Mouse (Mus musculus): ENCODE results near the gene Nt5c2. TPM values are rescaled to one million over a fixed set of nuclear protein-coding genes. Genes with fewer than 3 reads are reported as not detected.
A peak's percentile ranks its signal among the peaks of the same experiment; 100 is the strongest.

Gene Nt5c2
- polyA plus RNA-seq, 1 experiment from 2014 or later, result 69.6 TPM

DNA sequence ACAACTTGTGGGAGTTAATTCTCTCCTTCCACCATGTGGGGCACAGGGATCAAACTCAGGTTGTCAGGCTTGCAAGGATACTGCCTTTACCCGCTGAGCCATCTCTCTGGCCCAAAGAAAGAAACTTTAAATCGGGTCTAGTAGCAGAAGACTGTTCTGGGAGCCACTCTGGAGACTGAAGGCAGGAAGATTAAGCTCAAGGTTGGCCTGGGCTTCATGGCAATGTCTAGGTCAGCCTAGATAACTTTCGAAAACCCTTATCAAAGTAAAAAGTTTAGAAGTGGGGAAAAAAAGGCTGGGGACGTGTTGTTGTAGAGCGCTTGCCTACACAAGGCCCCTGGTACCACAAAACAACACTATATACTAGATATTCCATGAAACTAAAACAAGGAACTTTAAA, 58.0 kb downstream of the Nt5c2 start:
- no peaks in the 10 kb centered on the region for H3K9me3 ChIP-seq
- peaks cover 17% of the 10 kb centered on the region for H3K4me1 ChIP-seq (replicated peaks)
- no peaks in the 10 kb centered on the region for H3K36me3 ChIP-seq
- no peak overlapping the region for H3K4me3 ChIP-seq
- H3K27me3 ChIP-seq (ENCODE audit: insufficient read depth, poor library complexity, severe bottlenecking), result no peaks in the 10 kb centered on the region
- DNase-seq (ENCODE audit: low spot score), result no peak
- no peak overlapping the region for H3K27ac ChIP-seq
- 92% methylated on average over 5 of the region's 5 CpGs for WGBS

DNA sequence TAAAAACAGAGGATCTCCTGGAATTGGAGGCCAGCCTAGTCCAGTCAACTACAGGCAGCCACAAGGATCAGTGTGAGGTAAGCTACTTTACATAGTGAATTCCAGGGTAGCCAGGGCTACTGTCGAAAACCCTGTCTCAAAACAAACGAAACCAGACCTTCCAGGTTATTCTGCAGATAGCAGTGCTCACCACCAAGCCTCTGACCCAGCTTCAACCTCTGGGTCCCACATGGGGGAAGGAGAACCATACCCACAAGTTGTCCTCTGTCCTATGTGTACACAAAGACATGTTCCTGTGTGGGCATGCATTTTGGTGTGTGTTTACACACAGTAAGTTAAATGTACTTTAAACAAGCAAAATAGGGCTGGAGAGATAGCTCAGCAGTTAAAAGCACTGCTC, 58.5 kb downstream of the Nt5c2 start:
- peaks cover 17% of the 10 kb centered on the region for H3K4me1 ChIP-seq (replicated peaks)
- 69% methylated on average over 2 of the region's 2 CpGs for WGBS
- H3K27me3 ChIP-seq (ENCODE audit: insufficient read depth, poor library complexity, severe bottlenecking), result no peaks in the 10 kb centered on the region
- DNase-seq (ENCODE audit: low spot score), result no peak
- H3K9me3 ChIP-seq, result no peaks in the 10 kb centered on the region
- no peaks in the 10 kb centered on the region for H3K36me3 ChIP-seq
- no peak overlapping the region for H3K4me3 ChIP-seq
- H3K27ac ChIP-seq, result no peak overlapping the region

DNA sequence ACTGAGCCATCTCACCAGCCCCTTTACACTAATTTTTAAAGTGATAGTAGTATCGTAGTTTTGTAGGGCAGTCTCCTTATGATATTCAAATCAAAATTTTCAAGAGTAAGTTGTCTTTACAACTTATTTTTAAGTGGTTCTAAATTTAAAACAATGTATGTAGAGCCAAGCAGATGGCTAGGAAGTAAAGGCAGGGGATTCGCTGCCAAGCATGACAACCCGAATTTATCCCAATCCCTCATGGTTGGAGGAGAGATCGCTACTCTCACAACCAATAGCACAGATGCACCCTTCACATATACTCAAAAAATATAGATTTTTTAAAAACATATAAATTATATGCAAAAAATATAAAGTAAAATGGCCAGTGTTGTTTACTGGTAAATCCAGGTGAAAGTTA, 59.3 kb downstream of the Nt5c2 start:
- Histone ChIP-seq H3K27ac (no peak overlapping the region), H3K9me3 (no peaks in the 10 kb centered on the region), H3K36me3 (peaks cover 3% of the 10 kb centered on the region), H3K27me3 (ENCODE audit: insufficient read depth, poor library complexity, severe bottlenecking) (no peaks in the 10 kb centered on the region), H3K4me1 (replicated peaks) (peaks cover 11% of the 10 kb centered on the region), H3K4me3 (no peak overlapping the region)
- WGBS, result 96% methylated on average over 4 of the region's 4 CpGs
- DNase-seq (ENCODE audit: low spot score), result no peak

DNA sequence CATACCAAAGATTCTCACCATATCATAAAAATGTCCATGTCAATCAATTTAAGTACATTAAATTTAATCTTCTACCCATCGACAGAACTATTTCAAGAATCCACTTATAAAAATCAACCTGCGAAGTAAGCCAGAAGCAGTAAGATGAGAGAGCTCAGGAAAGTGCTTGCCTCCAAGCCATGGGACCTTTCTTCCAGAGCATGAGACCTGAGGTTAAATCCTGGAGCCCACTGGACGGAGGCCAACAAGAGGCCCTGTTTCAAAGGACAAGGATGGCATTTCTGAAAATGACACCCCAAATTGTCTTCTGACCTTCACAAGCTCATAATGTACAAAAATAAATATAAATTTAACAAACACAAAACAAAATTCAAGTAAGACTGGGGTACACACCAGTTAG, 61.4 kb downstream of the Nt5c2 start:
- WGBS, result 91% methylated on average over 3 of the region's 3 CpGs
- no peaks in the 10 kb centered on the region for H3K27me3 ChIP-seq (ENCODE audit: insufficient read depth, poor library complexity, severe bottlenecking)

DNA sequence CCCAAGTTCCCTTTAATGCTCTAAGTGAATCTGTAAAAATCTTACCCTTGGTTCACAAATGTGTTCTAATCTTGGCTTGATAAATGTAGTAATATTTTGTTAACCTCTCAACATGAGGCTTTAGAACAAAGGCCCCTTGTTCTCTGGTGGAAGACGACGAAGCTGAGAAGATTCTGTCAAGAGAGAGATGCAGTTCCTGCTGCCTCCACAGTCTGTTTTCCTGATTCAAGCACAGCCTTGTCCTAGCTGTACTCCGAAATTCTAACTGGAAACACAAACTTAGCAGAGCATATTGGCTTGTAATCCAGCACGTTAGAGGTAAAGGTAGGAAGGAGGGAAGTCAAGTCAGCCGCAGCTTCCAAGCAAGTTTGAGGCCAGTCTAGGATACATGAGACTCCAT, 62.0 kb downstream of the Nt5c2 start:
- Histone ChIP-seq H3K4me3 (no peak overlapping the region), H3K4me1 (replicated peaks) (no peaks in the 10 kb centered on the region), H3K27me3 (ENCODE audit: insufficient read depth, poor library complexity, severe bottlenecking) (no peaks in the 10 kb centered on the region), H3K9me3 (no peaks in the 10 kb centered on the region), H3K36me3 (peaks cover 27% of the 10 kb centered on the region), H3K27ac (no peak overlapping the region)
- DNase-seq (ENCODE audit: low spot score), result no peak
- WGBS, result 83% methylated on average over 5 of the region's 5 CpGs

More for the DNA sequence above, 61.4 kb downstream of the Nt5c2 start:
- H3K27ac ChIP-seq, result no peak overlapping the region
- H3K36me3 ChIP-seq, result peaks cover 22% of the 10 kb centered on the region
- no peak for DNase-seq (ENCODE audit: low spot score)
- no peak overlapping the region for H3K4me3 ChIP-seq
- H3K9me3 ChIP-seq, result no peaks in the 10 kb centered on the region
- no peaks in the 10 kb centered on the region for H3K4me1 ChIP-seq (replicated peaks)

DNA sequence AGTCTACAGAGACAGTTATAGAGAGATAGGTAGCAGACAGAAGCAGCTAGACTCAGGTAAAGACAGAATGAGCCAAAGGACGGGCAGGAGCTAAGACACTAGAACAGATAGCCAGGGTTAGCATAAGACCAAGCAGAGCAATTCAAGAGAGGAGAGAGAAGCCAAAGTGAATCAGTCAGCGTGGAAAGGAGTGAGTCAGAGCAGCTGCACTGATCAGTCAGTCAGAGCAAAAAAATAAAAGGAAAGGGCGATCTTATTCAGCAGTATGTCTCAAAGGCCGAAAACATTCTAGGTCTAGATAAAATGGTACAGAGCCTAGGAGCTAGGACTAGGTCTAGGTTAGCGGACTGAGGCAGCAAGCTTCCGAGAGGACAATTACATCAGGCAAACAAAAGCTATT, 70.6 kb downstream of the Nt5c2 start:
- Histone ChIP-seq H3K9me3 (no peaks in the 10 kb centered on the region), H3K27ac (no peak overlapping the region), H3K4me1 (replicated peaks) (no peaks in the 10 kb centered on the region), H3K36me3 (peaks cover 44% of the 10 kb centered on the region), H3K27me3 (ENCODE audit: insufficient read depth, poor library complexity, severe bottlenecking) (no peaks in the 10 kb centered on the region), H3K4me3 (no peak overlapping the region)
- 90% methylated on average over 6 of the region's 6 CpGs for WGBS
- no peak for DNase-seq (ENCODE audit: low spot score)

DNA sequence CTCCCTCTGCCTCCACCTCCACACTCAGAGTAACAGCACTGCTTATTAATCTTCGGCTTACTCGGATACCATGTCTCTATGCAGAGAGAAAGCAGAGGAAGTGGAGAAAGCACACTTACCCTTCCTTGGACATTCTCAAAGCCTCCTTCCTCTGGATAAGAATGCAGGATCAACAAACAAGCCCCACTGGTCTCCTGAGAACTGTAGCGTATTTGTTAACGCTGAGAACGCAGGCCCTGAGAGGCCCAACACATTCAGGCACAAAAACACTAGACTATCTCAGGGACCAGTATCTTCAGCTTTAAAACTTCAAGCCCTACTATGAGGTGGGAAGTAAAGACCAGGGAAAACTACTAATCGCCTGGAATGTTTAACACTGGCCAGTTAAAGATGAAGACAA, 77.8 kb downstream of the Nt5c2 start:
- H3K36me3 ChIP-seq, result peaks cover 10% of the 10 kb centered on the region
- H3K27me3 ChIP-seq (ENCODE audit: insufficient read depth, poor library complexity, severe bottlenecking), result no peaks in the 10 kb centered on the region
- no peak overlapping the region for H3K4me3 ChIP-seq
- H3K9me3 ChIP-seq, result no peaks in the 10 kb centered on the region
- 68% methylated on average over 6 of the region's 6 CpGs for WGBS
- no peak for DNase-seq (ENCODE audit: low spot score)
- peaks cover 6% of the 10 kb centered on the region; the same call in 1 of the 2 replicates for H3K4me1 ChIP-seq (replicated peaks)
- no peak overlapping the region for H3K27ac ChIP-seq

DNA sequence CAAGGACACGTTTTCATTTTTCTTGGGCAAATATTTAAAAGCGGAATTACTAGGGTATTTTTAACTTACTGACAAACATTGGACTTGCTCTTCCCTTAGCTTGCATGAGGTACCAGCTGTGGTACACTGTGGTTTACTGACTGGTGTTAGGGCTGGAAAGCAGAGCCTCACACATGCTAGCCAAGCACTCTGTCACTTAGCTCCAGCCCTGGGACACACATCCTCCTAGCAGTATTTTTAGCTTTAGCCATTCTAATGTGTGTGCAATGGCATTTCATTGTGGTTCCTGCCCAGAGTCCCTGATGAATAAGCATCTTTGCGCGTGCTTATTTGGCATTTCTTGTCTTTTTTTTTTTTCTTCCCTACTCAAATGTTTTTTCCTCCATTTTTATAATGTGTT, 80.9 kb downstream of the Nt5c2 start:
- Histone ChIP-seq H3K27ac (no peak overlapping the region), H3K9me3 (no peaks in the 10 kb centered on the region), H3K36me3 (no peaks in the 10 kb centered on the region), H3K4me3 (no peak overlapping the region), H3K27me3 (ENCODE audit: insufficient read depth, poor library complexity, severe bottlenecking) (no peaks in the 10 kb centered on the region), H3K4me1 (replicated peaks) (peaks cover 6% of the 10 kb centered on the region; the same call in 1 of the 2 replicates)
- WGBS, result 96% methylated on average over 4 of the region's 4 CpGs
- no peak for DNase-seq (ENCODE audit: low spot score)

DNA sequence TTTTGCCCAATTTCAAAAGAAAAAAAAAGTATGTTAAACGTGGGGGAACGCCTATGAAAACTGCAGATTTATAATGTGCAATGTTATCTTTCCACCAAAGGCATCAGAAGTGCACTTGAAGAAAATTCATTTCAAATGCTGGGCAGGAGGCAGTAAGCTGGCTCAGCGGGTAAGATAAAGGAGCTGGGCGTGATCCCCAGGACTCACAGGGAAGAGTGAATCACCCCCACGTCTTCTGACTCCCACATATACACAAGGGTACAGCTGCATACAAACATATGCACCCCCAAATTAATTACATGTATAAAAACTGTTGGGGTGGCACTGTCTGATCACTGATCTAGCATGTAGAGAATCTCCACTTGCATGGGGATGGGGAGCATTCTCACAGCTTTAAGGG, 82.3 kb downstream of the Nt5c2 start:
- Histone ChIP-seq H3K4me1 (replicated peaks) (peaks cover 6% of the 10 kb centered on the region; the same call in 1 of the 2 replicates), H3K27ac (no peak overlapping the region)
- DNase-seq (ENCODE audit: low spot score), result no peak

DNA sequence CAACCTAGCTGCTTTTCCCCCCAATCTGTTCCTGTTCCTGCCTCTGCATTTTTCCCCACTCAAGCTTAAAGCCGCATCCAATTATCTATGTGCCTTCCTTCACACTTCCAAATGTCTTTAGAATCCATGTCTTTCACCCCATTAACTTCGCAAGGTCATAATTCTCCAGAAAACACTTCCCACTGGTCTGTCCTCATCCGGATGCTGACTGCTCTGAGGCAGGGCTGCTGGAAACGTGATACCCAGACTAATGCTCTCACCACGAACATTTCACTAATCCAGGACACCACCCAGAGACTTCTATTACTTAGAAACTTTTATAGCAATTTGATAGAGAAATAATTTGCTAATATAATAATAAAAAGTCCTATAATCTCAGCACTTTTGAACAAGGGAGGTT, 84.9 kb downstream of the Nt5c2 start:
- no peaks in the 10 kb centered on the region for H3K36me3 ChIP-seq
- no peaks in the 10 kb centered on the region for H3K27me3 ChIP-seq (ENCODE audit: insufficient read depth, poor library complexity, severe bottlenecking)
- no peak overlapping the region for H3K27ac ChIP-seq
- peaks cover 6% of the 10 kb centered on the region for H3K4me1 ChIP-seq (replicated peaks)
- no peak overlapping the region for H3K4me3 ChIP-seq
- no peak for DNase-seq (ENCODE audit: low spot score)
- WGBS, result 82% methylated on average over 5 of the region's 5 CpGs
- no peaks in the 10 kb centered on the region for H3K9me3 ChIP-seq

More for the DNA sequence above, 82.3 kb downstream of the Nt5c2 start:
- no peaks in the 10 kb centered on the region for H3K27me3 ChIP-seq (ENCODE audit: insufficient read depth, poor library complexity, severe bottlenecking)
- no peak overlapping the region for H3K4me3 ChIP-seq
- H3K9me3 ChIP-seq, result no peaks in the 10 kb centered on the region
- no peaks in the 10 kb centered on the region for H3K36me3 ChIP-seq
- 85% methylated on average over 5 of the region's 5 CpGs for WGBS

DNA sequence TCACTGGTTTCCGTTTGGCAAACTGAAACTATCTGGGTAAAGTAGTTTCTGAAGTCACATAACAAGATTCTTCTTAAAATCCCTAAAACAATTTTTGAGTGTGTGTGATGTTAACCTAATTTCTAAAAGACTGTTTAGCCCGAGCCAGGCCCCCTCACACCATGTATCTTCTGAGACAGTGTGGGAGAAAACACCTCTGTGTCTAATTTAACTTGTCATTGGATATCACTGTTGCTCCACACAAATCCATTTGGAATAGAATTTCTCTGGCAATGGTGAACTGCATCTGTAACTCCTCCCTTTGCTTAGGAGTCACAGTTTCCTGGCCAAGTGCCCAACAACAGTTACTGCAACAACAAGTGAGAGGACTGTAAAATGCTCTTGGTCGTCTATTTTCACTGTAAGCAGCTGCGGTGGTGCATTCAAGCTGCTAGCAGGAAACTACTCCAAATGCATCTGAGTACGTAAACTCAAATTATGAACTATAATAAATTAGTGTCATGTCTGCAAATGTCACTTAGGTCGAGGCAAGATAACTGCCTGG, 85.8 kb downstream of the Nt5c2 start:
- Histone ChIP-seq H3K4me1 (replicated peaks) (peaks cover 6% of the 10 kb centered on the region), H3K4me3 (no peak overlapping the region), H3K27ac (no peak overlapping the region), H3K9me3 (no peaks in the 10 kb centered on the region), H3K27me3 (ENCODE audit: insufficient read depth, poor library complexity, severe bottlenecking) (no peaks in the 10 kb centered on the region), H3K36me3 (no peaks in the 10 kb centered on the region)
- no peak for DNase-seq (ENCODE audit: low spot score)
- 83% methylated on average over 6 of the region's 6 CpGs for WGBS

DNA sequence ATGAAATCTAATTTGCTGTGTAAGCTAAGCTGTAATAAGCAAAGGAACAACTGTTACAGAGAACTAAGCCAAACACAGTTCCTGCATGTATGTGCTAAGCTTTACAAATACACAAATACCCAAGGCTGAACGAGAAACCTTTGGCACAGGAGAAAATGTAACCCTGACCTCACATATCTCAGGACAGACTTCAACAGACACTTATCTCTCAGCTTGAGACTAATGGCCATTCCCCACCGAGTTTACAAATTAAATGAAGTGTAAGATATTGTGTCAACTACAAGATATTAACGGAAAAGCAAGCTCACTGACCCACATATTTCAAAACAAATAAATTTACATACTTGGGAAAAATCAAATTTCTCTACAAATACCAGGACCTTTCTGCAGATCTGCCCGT, 86.8 kb downstream of the Nt5c2 start:
- no peak for DNase-seq (ENCODE audit: low spot score)

DNA sequence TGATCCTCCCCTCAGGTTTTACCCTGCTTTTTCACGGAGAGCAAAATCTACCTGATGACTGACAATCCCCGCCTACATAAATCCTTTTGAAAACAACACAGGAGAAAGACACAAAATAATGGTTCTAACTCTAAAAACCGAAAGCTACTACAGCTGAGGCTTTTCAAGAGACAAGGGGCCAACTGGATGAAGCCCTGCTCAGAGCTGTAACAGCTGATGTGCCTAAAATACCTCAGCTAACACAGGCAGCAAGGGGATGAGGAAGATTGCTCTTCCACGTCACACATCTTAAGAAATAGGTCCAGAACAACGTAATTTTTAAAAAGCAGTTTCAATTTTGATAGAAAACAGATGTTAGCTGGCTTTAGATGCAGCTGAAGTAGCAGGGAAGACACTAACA, 88.0 kb downstream of the Nt5c2 start:
- H3K36me3 ChIP-seq, result no peaks in the 10 kb centered on the region
- peaks cover 6% of the 10 kb centered on the region for H3K4me1 ChIP-seq (replicated peaks)
- H3K27ac ChIP-seq, result no peak overlapping the region
- H3K9me3 ChIP-seq, result no peaks in the 10 kb centered on the region
- no peaks in the 10 kb centered on the region for H3K27me3 ChIP-seq (ENCODE audit: insufficient read depth, poor library complexity, severe bottlenecking)
- DNase-seq (ENCODE audit: low spot score), result no peak
- 68% methylated on average over 5 of the region's 5 CpGs for WGBS
- no peak overlapping the region for H3K4me3 ChIP-seq

More for the DNA sequence above, 86.8 kb downstream of the Nt5c2 start:
- Histone ChIP-seq H3K36me3 (no peaks in the 10 kb centered on the region), H3K27me3 (ENCODE audit: insufficient read depth, poor library complexity, severe bottlenecking) (no peaks in the 10 kb centered on the region), H3K9me3 (no peaks in the 10 kb centered on the region), H3K4me1 (replicated peaks) (peaks cover 6% of the 10 kb centered on the region), H3K27ac (no peak overlapping the region), H3K4me3 (no peak overlapping the region)
- WGBS, result 79% methylated on average over 4 of the region's 4 CpGs

DNA sequence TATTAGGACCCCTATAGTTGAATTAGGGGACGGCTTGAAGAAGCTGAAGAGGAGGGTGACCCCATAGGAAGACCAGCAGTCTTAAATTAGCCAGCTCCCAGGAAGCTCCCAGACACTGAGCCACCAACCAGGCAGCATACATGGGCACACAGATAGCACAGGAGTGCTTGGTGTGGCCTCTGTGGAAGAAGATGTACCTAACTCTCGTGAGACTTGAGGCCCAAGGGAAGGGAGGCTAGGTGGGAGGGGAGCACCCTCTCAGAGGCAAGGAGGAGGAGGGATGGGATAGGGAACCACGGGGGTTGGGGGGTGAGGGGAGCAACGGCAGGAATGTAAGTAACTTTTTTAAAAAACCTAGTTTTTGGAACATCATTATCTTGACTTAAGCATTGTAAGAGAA, 88.6 kb downstream of the Nt5c2 start:
- H3K9me3 ChIP-seq, result no peaks in the 10 kb centered on the region
- DNase-seq (ENCODE audit: low spot score), result no peak
- H3K4me3 ChIP-seq, result no peak overlapping the region
- peaks cover 6% of the 10 kb centered on the region for H3K4me1 ChIP-seq (replicated peaks)
- H3K27me3 ChIP-seq (ENCODE audit: insufficient read depth, poor library complexity, severe bottlenecking), result no peaks in the 10 kb centered on the region
- no peaks in the 10 kb centered on the region for H3K36me3 ChIP-seq
- WGBS, result 67% methylated on average over 4 of the region's 4 CpGs
- H3K27ac ChIP-seq, result 0 out of 2 replicates have a peak overlapping the region, but pooled peaks have one; percentile 23
